Mouse (Mus musculus): ENCODE results near the gene Acsl6. TPM values are rescaled to one million over a fixed set of nuclear protein-coding genes. Genes with fewer than 3 reads are reported as not detected.

The Acsl6 gene
- 0.29 and 2.1 TPM in 2 replicates for polyA plus RNA-seq (2012; rRNA removed; ENCODE audit: low replicate concordance)

DNA sequence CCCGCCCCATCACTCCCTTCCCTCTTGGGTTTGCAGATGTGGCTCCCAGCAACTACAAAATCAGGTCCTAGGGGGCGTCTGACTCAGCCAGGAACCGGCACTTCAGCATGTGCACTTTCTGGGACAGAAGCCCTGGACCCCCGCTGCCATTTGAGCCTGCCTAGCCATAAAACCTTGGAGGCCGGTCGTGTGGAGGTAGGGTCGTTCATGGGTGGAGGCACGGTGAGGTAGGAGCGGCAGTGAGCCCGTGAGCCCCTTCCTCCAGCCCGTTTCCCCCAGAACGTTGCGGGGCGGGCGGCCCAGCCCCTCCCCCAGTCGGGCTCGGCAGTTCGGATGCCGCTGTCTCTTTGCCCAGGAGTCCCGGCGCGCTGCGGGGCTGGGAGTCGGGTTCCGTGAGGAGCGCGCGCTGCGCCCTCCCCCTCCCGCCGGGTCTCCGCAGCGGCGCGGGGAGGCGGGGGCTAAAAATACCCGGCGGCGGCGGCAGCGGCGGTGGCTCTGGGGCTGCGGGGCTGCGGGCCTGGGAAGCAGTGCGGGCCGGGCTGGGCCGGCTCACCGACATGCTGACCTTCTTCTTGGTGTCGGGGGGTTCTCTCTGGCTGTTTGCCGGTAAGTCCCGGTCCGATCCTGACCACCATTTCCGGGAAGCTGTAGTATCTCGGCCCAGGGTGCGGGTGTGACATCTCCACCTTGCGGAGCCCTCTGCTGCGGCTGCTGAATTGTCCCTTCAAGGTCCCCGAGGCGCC, at the start of gene Acsl6:
TSS of gene Acsl6 (plus strand) at position 71 of the 743 bp plus-strand sequence.

DNA sequence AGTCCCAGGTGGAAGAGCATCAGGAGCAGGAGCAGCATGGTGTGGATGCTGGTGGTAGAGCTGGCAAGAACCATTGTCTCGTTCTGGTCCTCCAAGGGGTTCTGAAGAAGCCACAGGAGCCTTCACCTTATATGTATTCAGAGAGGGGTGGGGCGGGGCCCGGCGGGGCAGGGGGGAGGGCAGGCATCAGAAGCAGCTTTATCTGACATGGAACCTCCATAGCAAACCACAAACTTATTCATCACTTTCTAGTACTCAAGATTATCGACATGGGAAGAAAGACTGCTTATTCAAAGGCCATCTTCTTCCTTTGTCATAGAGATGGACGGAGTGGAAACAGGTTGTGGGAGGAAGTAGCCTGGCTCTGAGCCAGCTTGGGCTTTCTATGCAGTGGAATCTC, 36.4 kb upstream of the Acsl6 start, which contains the start of gene Il3:
TSS of gene Il3 (minus strand) at position 101 of the 400 bp plus-strand sequence.

Other genes with a start within 250 kb of the Acsl6 start
- gene Pdlim4, start 234.8 kb upstream of the Acsl6 start, polyA plus RNA-seq (2012; rRNA removed; ENCODE audit: low replicate concordance) = 56.1 and 117 TPM in 2 replicates
- gene P4ha2, start 203.7 kb upstream of the Acsl6 start, polyA plus RNA-seq (2012; rRNA removed; ENCODE audit: low replicate concordance) = 14.1 and 35.5 TPM in 2 replicates
- gene Csf2, start 54.1 kb upstream of the Acsl6 start, polyA plus RNA-seq (2012; rRNA removed; ENCODE audit: low replicate concordance) = 0.18 TPM in 1 of 2 replicates, not detected in the other
- gene Il3, start 36.5 kb upstream of the Acsl6 start, polyA plus RNA-seq (2012; rRNA removed; ENCODE audit: low replicate concordance) = not detected in 2 replicates
- not detected in 2 replicates for gene Meikin, start 66.9 kb downstream of the Acsl6 start, polyA plus RNA-seq (2012; rRNA removed; ENCODE audit: low replicate concordance)
- 1.1 and 4.4 TPM in 2 replicates for gene Fnip1, start 134.4 kb downstream of the Acsl6 start, polyA plus RNA-seq (2012; rRNA removed; ENCODE audit: low replicate concordance)
- gene Rapgef6, start 219.0 kb downstream of the Acsl6 start, polyA plus RNA-seq (2012; rRNA removed; ENCODE audit: low replicate concordance) = 42.7 and 46.3 TPM in 2 replicates